Mouse (Mus musculus) E14TG2a.4 (cell line): ENCODE data around the gene Ncapg.

Experiments
- CTCF ChIP-seq: conservative IDR thresholded peaks from 2 replicates; pipeline ENCODE4 v1.5.1; 2014; ENCODE audit warnings: low read length
- NANOG ChIP-seq: IDR thresholded peaks from 2 replicates; pipeline ENCODE4 v1.6.1; 2014; ENCODE audit warnings: borderline replicate concordance, low read length, mixed read lengths

- TF ChIP-seq CTCF (no peak), NANOG (no peak)
Measured at GRCm38 (mm10) chr5:45718848-45719488, 49.2 kb downstream of the Ncapg start.
